Mouse (Mus musculus) ES-E14 (cell line): Measurements from ENCODE around the gene Nsun2. TPM values are rescaled to one million over a fixed set of nuclear protein-coding genes. Genes with fewer than 3 reads are reported as not detected.
"Not testable (repeated sequence)": the region's sequence is repeated elsewhere in the genome, so short reads cannot be mapped to it uniquely, and the experiment has no call there.

Source experiments
- DNase-seq: peaks from one replicate; pipeline ENCODE4 v3.0.0-alpha.2; 2013; ENCODE audit warnings: low read depth, low spot score
- H3K27ac ChIP-seq: 2 replicates; pipeline ENCODE4 v1.5.1; 2012; ENCODE audit warnings: low read depth, mild to moderate bottlenecking, low read length, moderate library complexity, mixed read lengths; ENCODE audit not compliant: poor library complexity, insufficient read depth, severe bottlenecking
- H3K36me3 ChIP-seq: 2 replicates; pipeline ENCODE4 v1.6.1; 2012; ENCODE audit warnings: mild to moderate bottlenecking, low read length, moderate library complexity, mixed read lengths; ENCODE audit not compliant: control insufficient read depth, poor library complexity, insufficient read depth, severe bottlenecking
- H3K4me1 ChIP-seq, 2 experiments: fragments of 150-350 bp in 1 of 2; sonication (generic) in 1 of 2; 2 replicates each; pipeline ENCODE4 v1.6.1; 2012; ENCODE audit warnings: low read length in 2 of 2, mild to moderate bottlenecking in 1 of 2, mixed read lengths in 1 of 2; ENCODE audit not compliant: control insufficient read depth in 2 of 2, insufficient read depth in 2 of 2, poor library complexity in 1 of 2
- H3K4me3 ChIP-seq, 2 experiments: fragments of 150-350 bp in 1 of 2; sonication (generic) in 1 of 2; 2 replicates each; pipeline ENCODE4 v1.5.1; 2012; ENCODE audit warnings: low read length in 2 of 2, low read depth in 1 of 2, mild to moderate bottlenecking in 1 of 2, mixed read lengths in 1 of 2; ENCODE audit not compliant: insufficient read depth in 1 of 2, poor library complexity in 1 of 2, severe bottlenecking in 1 of 2
- H3K9ac ChIP-seq: 2 replicates; pipeline ENCODE4 v1.6.1; 2012; ENCODE audit warnings: low read depth, mild to moderate bottlenecking, low read length, mixed read lengths; ENCODE audit not compliant: poor library complexity, insufficient read depth, severe bottlenecking
- H3K9me3 ChIP-seq: fragments of 150-350 bp; sonication (generic); 2 replicates; pipeline ENCODE4 v1.6.1; 2012; ENCODE audit warnings: low read depth, mild to moderate bottlenecking, low read length; ENCODE audit not compliant: control insufficient read depth, insufficient read depth
- CHD2 ChIP-seq: IDR thresholded peaks from 2 replicates; pipeline ENCODE4 v1.6.1; 2014; ENCODE audit warnings: mild to moderate bottlenecking, low read depth, low read length, inconsistent platforms
- HCFC1 ChIP-seq: IDR thresholded peaks from 2 replicates; pipeline ENCODE4 v1.6.1; 2012; ENCODE audit warnings: low read length, inconsistent platforms, borderline replicate concordance; ENCODE audit not compliant: insufficient read depth
- MAFK ChIP-seq: IDR thresholded peaks from 2 replicates; pipeline ENCODE4 v1.6.1; 2014; ENCODE audit warnings: mild to moderate bottlenecking, low read depth, low read length, inconsistent platforms; ENCODE audit not compliant: insufficient read depth
- ZC3H11A ChIP-seq: IDR thresholded peaks from 2 replicates; pipeline ENCODE4 v1.6.1; 2012; ENCODE audit warnings: low read depth, mild to moderate bottlenecking, inconsistent platforms, low read length, borderline replicate concordance
- ZNF384 ChIP-seq: IDR thresholded peaks from 2 replicates; pipeline ENCODE4 v1.6.1; 2012; ENCODE audit warnings: low read depth, low read length, inconsistent platforms
- in situ Hi-C, 2 experiments: fragments of 600-800 bp; cut with MboI; formaldehyde crosslinking; loops; one replicate each; pipeline ENCODE4 v1.15.1; 2025; ENCODE audit warnings: low sequenced_read_pairs in 2 of 2, inconsistent platforms in 1 of 2; ENCODE audit not compliant: unreplicated experiment in 2 of 2
- total RNA-seq: library from RNA; depleted of rRNA; stranded (reverse); fragments of 300-350 nt; gene quantifications from 2 replicates; pipeline ENCODE4 v1.2.3, GENCODE M21; 2012

Gene Nsun2
- total RNA-seq, 1 experiment = 220 TPM

GRCm38 (mm10) chr13:69563905-69564304, 30.4 kb downstream of the Nsun2 start:
- no peaks in the 10 kb centered on the region for H3K9me3 ChIP-seq
- H3K9ac ChIP-seq = no peak overlapping the region
- TF ChIP-seq CHD2 (no peak), ZC3H11A (no peak), HCFC1 (no peak), ZNF384 (no peak), MAFK (no peak)
- H3K4me3 ChIP-seq = no peak overlapping the region
- DNase-seq = no peak
- no peak overlapping the region for H3K27ac ChIP-seq
- H3K4me1 ChIP-seq = no peaks in the 10 kb centered on the region
- in situ Hi-C loops = no loop called here
- no peaks in the 10 kb centered on the region for H3K36me3 ChIP-seq

GRCm38 (mm10) chr13:69564573-69564972, 31.0 kb downstream of the Nsun2 start:
- no peak for TF ChIP-seq HCFC1
- no peak for TF ChIP-seq MAFK
- no peak for TF ChIP-seq CHD2
- TF ChIP-seq ZNF384 = no peak
- TF ChIP-seq ZC3H11A = no peak
- Histone ChIP-seq H3K9me3 (no peaks in the 10 kb centered on the region), H3K4me3 (no peak overlapping the region), H3K4me1 (no peaks in the 10 kb centered on the region), H3K27ac (no peak overlapping the region), H3K9ac (no peak overlapping the region), H3K36me3 (no peaks in the 10 kb centered on the region)
- DNase-seq = no peak
- in situ Hi-C loops = no loop called here

- H3K9me3 ChIP-seq, in situ Hi-C loops, H3K4me1 ChIP-seq, DNase-seq, H3K9ac ChIP-seq, H3K4me3 ChIP-seq, H3K36me3 ChIP-seq, H3K27ac ChIP-seq: not testable (repeated sequence)
These were observed 31.9 kb downstream of the Nsun2 start for GRCm38 (mm10) chr13:69565401-69565800.

- Histone ChIP-seq H3K9me3 (no peaks in the 10 kb centered on the region), H3K36me3 (no peaks in the 10 kb centered on the region), H3K9ac (no peak overlapping the region), H3K27ac (no peak overlapping the region), H3K4me1 (no peaks in the 10 kb centered on the region), H3K4me3 (no peak overlapping the region)
- no peak for DNase-seq
- in situ Hi-C loops = no loop called here
- TF ChIP-seq ZC3H11A (no peak), ZNF384 (no peak), MAFK (no peak)
These were observed 35.7 kb downstream of the Nsun2 start for GRCm38 (mm10) chr13:69569201-69569600.

- no peaks in the 10 kb centered on the region for H3K36me3 ChIP-seq
- no peak overlapping the region for H3K9ac ChIP-seq
- no peak for TF ChIP-seq CHD2
- TF ChIP-seq HCFC1 = no peak
- TF ChIP-seq ZNF384 = no peak
- TF ChIP-seq ZC3H11A = no peak
- TF ChIP-seq MAFK = no peak
- no peak overlapping the region for H3K4me3 ChIP-seq
- in situ Hi-C loops = no loop called here
- H3K27ac ChIP-seq = no peak overlapping the region
- no peak for DNase-seq
- H3K4me1 ChIP-seq = peaks cover 0 to 4% of the 10 kb centered on the region in 2 experiments; a peak in 1 of 4 replicates
- H3K9me3 ChIP-seq = no peaks in the 10 kb centered on the region
These were observed 39.0 kb downstream of the Nsun2 start for GRCm38 (mm10) chr13:69572594-69572993.
